Mouse (Mus musculus): ENCODE data around the gene Sfxn5. TPM values are rescaled to one million over a fixed set of nuclear protein-coding genes. Genes with fewer than 3 reads are reported as not detected.

Sfxn5 gene
- polyA plus RNA-seq, 1 experiment = 23.6 TPM

GRCm38 (mm10) chr6:85370666-85371430 is 37.6 kb upstream of the Sfxn5 start:
- DNase-seq = no peak
- H3K27me3 ChIP-seq (replicated peaks; ENCODE audit: control insufficient read depth, insufficient read depth, low read length) = no peaks in the 10 kb centered on the region
- H3K36me3 ChIP-seq (ENCODE audit: control insufficient read depth, insufficient read depth, low read length) = no peaks in the 10 kb centered on the region; the same call in 1 of the 2 replicates
- H3K27ac ChIP-seq (ENCODE audit: insufficient read depth, low read depth, low read length) = no peak overlapping the region
- no peak for TF ChIP-seq POLR2A (IDR thresholded peaks at IDR 0.05; ENCODE audit: low read depth, low read length)
- no peak for TF ChIP-seq CTCF (conservative IDR thresholded peaks at IDR 0.05; ENCODE audit: insufficient read depth, insufficient read length, low read depth, low read length)
- H3K4me1 ChIP-seq (ENCODE audit: control insufficient read depth, insufficient read depth, low read length) = peaks cover 62% of the 10 kb centered on the region
- no peak overlapping the region for H3K4me3 ChIP-seq (ENCODE audit: insufficient read depth, low read depth, low read length)
- WGBS = 81% methylated on average over 9 of the region's 9 CpGs

GRCm38 (mm10) chr6:85370041-85370440 is 36.8 kb upstream of the Sfxn5 start:
- TF ChIP-seq POLR2A (IDR thresholded peaks at IDR 0.05; ENCODE audit: low read depth, low read length) (no peak), CTCF (conservative IDR thresholded peaks at IDR 0.05; ENCODE audit: insufficient read depth, insufficient read length, low read depth, low read length) (no peak)
- H3K27me3 ChIP-seq (replicated peaks; ENCODE audit: control insufficient read depth, insufficient read depth, low read length) = no peaks in the 10 kb centered on the region
- no peaks in the 10 kb centered on the region; the same call in 1 of the 2 replicates for H3K36me3 ChIP-seq (ENCODE audit: control insufficient read depth, insufficient read depth, low read length)
- peak; percentile 1 for DNase-seq
- WGBS = 75% methylated on average over 5 of the region's 5 CpGs
- 0 out of 2 replicates have a peak overlapping the region, but pooled peaks have one; percentile 78 for H3K27ac ChIP-seq (ENCODE audit: insufficient read depth, low read depth, low read length)
- peaks cover 70% of the 10 kb centered on the region for H3K4me1 ChIP-seq (ENCODE audit: control insufficient read depth, insufficient read depth, low read length)
- H3K4me3 ChIP-seq (ENCODE audit: insufficient read depth, low read depth, low read length) = no peak overlapping the region

GRCm38 (mm10) chr6:85369181-85369860 is 36.1 kb upstream of the Sfxn5 start:
- peak overlapping the region; percentile 78 for H3K27ac ChIP-seq (ENCODE audit: insufficient read depth, low read depth, low read length)
- H3K4me3 ChIP-seq (ENCODE audit: insufficient read depth, low read depth, low read length) = no peak overlapping the region
- WGBS = 37% methylated on average over 5 of the region's 5 CpGs
- H3K27me3 ChIP-seq (replicated peaks; ENCODE audit: control insufficient read depth, insufficient read depth, low read length) = no peaks in the 10 kb centered on the region
- H3K4me1 ChIP-seq (ENCODE audit: control insufficient read depth, insufficient read depth, low read length) = peaks cover 76% of the 10 kb centered on the region
- no peaks in the 10 kb centered on the region; the same call in 1 of the 2 replicates for H3K36me3 ChIP-seq (ENCODE audit: control insufficient read depth, insufficient read depth, low read length)
- TF ChIP-seq CTCF (conservative IDR thresholded peaks at IDR 0.05; ENCODE audit: insufficient read depth, insufficient read length, low read depth, low read length) (no peak), POLR2A (IDR thresholded peaks at IDR 0.05; ENCODE audit: low read depth, low read length) (no peak)
- DNase-seq = peak; percentile 83

GRCm38 (mm10) chr6:85368722-85369121 is 35.5 kb upstream of the Sfxn5 start:
- TF ChIP-seq POLR2A (IDR thresholded peaks at IDR 0.05; ENCODE audit: low read depth, low read length) (no peak), CTCF (conservative IDR thresholded peaks at IDR 0.05; ENCODE audit: insufficient read depth, insufficient read length, low read depth, low read length) (no peak)
- 45% methylated on average over 5 of the region's 5 CpGs for WGBS
- H3K27ac ChIP-seq (ENCODE audit: insufficient read depth, low read depth, low read length) = peak overlapping the region; percentile 78

GRCm38 (mm10) chr6:85368166-85368565 is 34.9 kb upstream of the Sfxn5 start:
- no peak for TF ChIP-seq POLR2A (IDR thresholded peaks at IDR 0.05; ENCODE audit: low read depth, low read length)
- no peak for TF ChIP-seq CTCF (conservative IDR thresholded peaks at IDR 0.05; ENCODE audit: insufficient read depth, insufficient read length, low read depth, low read length)
- Histone ChIP-seq H3K27ac (ENCODE audit: insufficient read depth, low read depth, low read length) (peak overlapping the region; percentile 78; the same call in 1 of the 2 replicates), H3K4me3 (ENCODE audit: insufficient read depth, low read depth, low read length) (no peak overlapping the region), H3K4me1 (ENCODE audit: control insufficient read depth, insufficient read depth, low read length) (peaks cover 80% of the 10 kb centered on the region), H3K27me3 (replicated peaks; ENCODE audit: control insufficient read depth, insufficient read depth, low read length) (no peaks in the 10 kb centered on the region), H3K36me3 (ENCODE audit: control insufficient read depth, insufficient read depth, low read length) (no peaks in the 10 kb centered on the region; the same call in 1 of the 2 replicates)
- 50% methylated on average over 1 of the region's 1 CpGs for WGBS
- DNase-seq = peak; percentile 72

More at GRCm38 (mm10) chr6:85368722-85369121, 35.5 kb upstream of the Sfxn5 start:
- Histone ChIP-seq H3K4me3 (ENCODE audit: insufficient read depth, low read depth, low read length) (no peak overlapping the region), H3K36me3 (ENCODE audit: control insufficient read depth, insufficient read depth, low read length) (no peaks in the 10 kb centered on the region; the same call in 1 of the 2 replicates), H3K4me1 (ENCODE audit: control insufficient read depth, insufficient read depth, low read length) (peaks cover 79% of the 10 kb centered on the region), H3K27me3 (replicated peaks; ENCODE audit: control insufficient read depth, insufficient read depth, low read length) (no peaks in the 10 kb centered on the region)
- peak; percentile 71 for DNase-seq

- TF ChIP-seq POLR2A (IDR thresholded peaks at IDR 0.05; ENCODE audit: low read depth, low read length) (no peak), CTCF (conservative IDR thresholded peaks at IDR 0.05; ENCODE audit: insufficient read depth, insufficient read length, low read depth, low read length) (no peak)
- Histone ChIP-seq H3K27ac (ENCODE audit: insufficient read depth, low read depth, low read length) (peak overlapping the region; percentile 79), H3K27me3 (replicated peaks; ENCODE audit: control insufficient read depth, insufficient read depth, low read length) (no peaks in the 10 kb centered on the region), H3K4me3 (ENCODE audit: insufficient read depth, low read depth, low read length) (no peak overlapping the region), H3K36me3 (ENCODE audit: control insufficient read depth, insufficient read depth, low read length) (no peaks in the 10 kb centered on the region; the same call in 1 of the 2 replicates), H3K4me1 (ENCODE audit: control insufficient read depth, insufficient read depth, low read length) (peaks cover 77% of the 10 kb centered on the region)
- DNase-seq = no peak
- 48% methylated on average over 1 of the region's 1 CpGs for WGBS
These were observed 33.2 kb upstream of the Sfxn5 start for GRCm38 (mm10) chr6:85366387-85366786.

- Histone ChIP-seq H3K36me3 (ENCODE audit: control insufficient read depth, insufficient read depth, low read length) (no peaks in the 10 kb centered on the region; the same call in 1 of the 2 replicates), H3K27me3 (replicated peaks; ENCODE audit: control insufficient read depth, insufficient read depth, low read length) (no peaks in the 10 kb centered on the region), H3K4me3 (ENCODE audit: insufficient read depth, low read depth, low read length) (no peak overlapping the region), H3K4me1 (ENCODE audit: control insufficient read depth, insufficient read depth, low read length) (peaks cover 76% of the 10 kb centered on the region), H3K27ac (ENCODE audit: insufficient read depth, low read depth, low read length) (peak overlapping the region; percentile 76)
- peak; percentile 70 for DNase-seq
- WGBS = 29% methylated on average over 5 of the region's 5 CpGs
- TF ChIP-seq CTCF (conservative IDR thresholded peaks at IDR 0.05; ENCODE audit: insufficient read depth, insufficient read length, low read depth, low read length) = no peak
- no peak for TF ChIP-seq POLR2A (IDR thresholded peaks at IDR 0.05; ENCODE audit: low read depth, low read length)
These were observed 31.2 kb upstream of the Sfxn5 start for GRCm38 (mm10) chr6:85364439-85364838.
